26 mouse cellular contexts compared by ENCODE assay signal in genomic region chr3:97546205-97546604, GRCm38 (mm10).
DNase-seq lines count a peak whose midpoint lies in the region; ATAC-seq and TF ChIP-seq lines count a peak whose summit lies in the region.
"Had no signal": no experiment of that assay in that cellular context is flagged by ENCODE, and none has a peak within 500 bp of the region (broad histone marks: within the 10 kb centered on the region; RNA-seq: fewer than 3 reads in every experiment).

No protein-coding gene starts in this region.

- no peak overlapping the region for H3K27ac ChIP-seq in forebrain, postnatal 0 days (ENCODE audit: low read depth, low read length)
- no peak overlapping the region for H3K27ac ChIP-seq in forebrain, embryonic 10.5 days
- H3K27ac ChIP-seq in midbrain, embryonic 10.5 days (replicated peaks) = 0 out of 2 replicates have a peak overlapping the region, but pooled peaks have one; percentile 23
- no peak overlapping the region for H3K27ac ChIP-seq in midbrain, embryonic 15.5 days
- H3K27ac ChIP-seq: embryonic facial prominence, embryonic 13.5 days; heart, embryonic 13.5 days; kidney, postnatal 0 days; limb, embryonic 10.5 days; liver, embryonic 15.5 days; macrophage; stomach, postnatal 0 days had no signal

- H3K9me3 ChIP-seq in forebrain, postnatal 0 days (ENCODE audit: low read length) = no peaks in the 10 kb centered on the region
- no peaks in the 10 kb centered on the region for H3K9me3 ChIP-seq in forebrain, embryonic 10.5 days
- no peaks in the 10 kb centered on the region for H3K9me3 ChIP-seq in midbrain, embryonic 10.5 days (replicated peaks)
- no peaks in the 10 kb centered on the region for H3K9me3 ChIP-seq in midbrain, embryonic 15.5 days
- H3K9me3 ChIP-seq: embryonic facial prominence, embryonic 13.5 days; heart, embryonic 13.5 days; limb, embryonic 10.5 days; liver, embryonic 15.5 days had no signal

- 31% methylated on average over 8 of the region's 8 CpGs for WGBS in forebrain, postnatal 0 days
- WGBS in forebrain, embryonic 10.5 days = 46% methylated on average over 8 of the region's 8 CpGs
- WGBS in midbrain, embryonic 10.5 days = 53% methylated on average over 8 of the region's 8 CpGs
- 33% methylated on average over 8 of the region's 8 CpGs for WGBS in midbrain, embryonic 15.5 days

- no peak overlapping the region for H3K9ac ChIP-seq in forebrain, postnatal 0 days
- H3K9ac ChIP-seq in midbrain, embryonic 15.5 days = no peak overlapping the region
- H3K9ac ChIP-seq: embryonic facial prominence, embryonic 13.5 days; heart, embryonic 13.5 days; liver, embryonic 15.5 days had no signal

- no peaks in the 10 kb centered on the region for H3K27me3 ChIP-seq in forebrain, postnatal 0 days (ENCODE audit: insufficient read depth, low read length)
- H3K27me3 ChIP-seq in forebrain, embryonic 10.5 days (ENCODE audit: poor library complexity, severe bottlenecking) = no peaks in the 10 kb centered on the region
- H3K27me3 ChIP-seq in midbrain, embryonic 10.5 days (ENCODE audit: low read depth, poor library complexity, severe bottlenecking) = no peaks in the 10 kb centered on the region
- H3K27me3 ChIP-seq in midbrain, embryonic 15.5 days (replicated peaks) = no peaks in the 10 kb centered on the region
- H3K27me3 ChIP-seq: embryonic facial prominence, embryonic 13.5 days; heart, embryonic 13.5 days; liver, embryonic 15.5 days had no signal

- H3K4me1 ChIP-seq in forebrain, postnatal 0 days (ENCODE audit: insufficient read depth) = no peaks in the 10 kb centered on the region
- H3K4me1 ChIP-seq in forebrain, embryonic 10.5 days = peaks cover 7% of the 10 kb centered on the region; the same call in 1 of the 2 replicates
- peaks cover 12% of the 10 kb centered on the region; the same call in 1 of the 2 replicates for H3K4me1 ChIP-seq in midbrain, embryonic 10.5 days
- H3K4me1 ChIP-seq in midbrain, embryonic 15.5 days = no peaks in the 10 kb centered on the region
- H3K4me1 ChIP-seq: heart, embryonic 13.5 days; limb, embryonic 10.5 days; liver, embryonic 15.5 days had no signal

- no peak overlapping the region for H3K4me3 ChIP-seq in forebrain, postnatal 0 days (ENCODE audit: low read depth, low read length)
- H3K4me3 ChIP-seq in forebrain, embryonic 10.5 days = no peak overlapping the region
- no peak overlapping the region for H3K4me3 ChIP-seq in midbrain, embryonic 10.5 days
- H3K4me3 ChIP-seq in midbrain, embryonic 15.5 days = no peak overlapping the region
- H3K4me3 ChIP-seq: embryonic facial prominence, embryonic 13.5 days; erythroblast, embryonic 14.5 days; heart, embryonic 13.5 days; limb, embryonic 10.5 days; liver, embryonic 15.5 days had no signal

- DNase-seq in forebrain, postnatal 0 days = no peak
- DNase-seq in forebrain, embryonic 10.5 days (ENCODE audit: extremely low spot score, low spot score) = no peak
- DNase-seq in midbrain, embryonic 10.5 days (ENCODE audit: low spot score) = no peak
- DNase-seq in MN1 (ENCODE audit: low spot score) = peak; percentile 16
- DNase-seq in retina, postnatal 1 day = peak; percentile 8
- DNase-seq in heart, adult 11 months = no peak
- DNase-seq: adrenal gland, adult 2 months; cerebellum, adult 11-12 months; cerebellum, postnatal 14 days; gastrocnemius, postnatal 14 days; heart, adult 18-20 months; heart, postnatal 14 days; kidney, adult 18-20 months; liver; right cerebral cortex, postnatal 14 days had no signal

- TF ChIP-seq CTCF in forebrain, postnatal 0 days (IDR thresholded peaks at IDR 0.05; ENCODE audit: low read depth) = no peak

- H3K36me3 ChIP-seq in forebrain, postnatal 0 days (ENCODE audit: insufficient read depth) = no peaks in the 10 kb centered on the region
- H3K36me3 ChIP-seq in forebrain, embryonic 10.5 days (replicated peaks) = no peaks in the 10 kb centered on the region
- no peaks in the 10 kb centered on the region for H3K36me3 ChIP-seq in midbrain, embryonic 10.5 days
- no peaks in the 10 kb centered on the region for H3K36me3 ChIP-seq in midbrain, embryonic 15.5 days (replicated peaks)
- H3K36me3 ChIP-seq: embryonic facial prominence, embryonic 13.5 days; heart, embryonic 13.5 days; limb, embryonic 10.5 days; liver, embryonic 15.5 days had no signal

- H3K4me2 ChIP-seq in forebrain, postnatal 0 days (ENCODE audit: low read depth) = no peak overlapping the region
- no peak overlapping the region for H3K4me2 ChIP-seq in midbrain, embryonic 15.5 days
- H3K4me2 ChIP-seq: embryonic facial prominence, embryonic 13.5 days; heart, embryonic 13.5 days; liver, embryonic 15.5 days had no signal

- 0 out of 2 replicates have a peak, but pooled peaks have one; percentile 16 for ATAC-seq in forebrain, postnatal 0 days
- ATAC-seq in midbrain, embryonic 15.5 days (replicated peaks) = no peak
- ATAC-seq: CD4-positive, CD25-positive, alpha-beta regulatory T cell, adult 4 months; forebrain, embryonic 14.5 days had no signal

Comparison
In these comparisons a context has a peak if more than half of its experiments do, and no peak if none do; other contexts are left out.
1. DNase-seq: peak in MN1 (single experiment) and retina, postnatal 1 day (single experiment); none in forebrain, postnatal 0 days (single experiment), forebrain, embryonic 10.5 days (single experiment), midbrain, embryonic 10.5 days (single experiment) and heart, adult 11 months (single experiment).